Mouse (Mus musculus) layer of hippocampus, adult 6 months (tissue): ENCODE results near the gene Olfr866. TPM values are rescaled to one million over a fixed set of nuclear protein-coding genes. Genes with fewer than 3 reads are reported as not detected.

Source experiments
- long read RNA-seq, 2 experiments: library from polyadenylated mRNA; unstranded; transcript quantifications; one replicate each; pipeline ENCODE4 v2.0.0; 2019 to 2020
- microRNA-seq: library from miRNA; unstranded; fragments of <30 nt; microRNA quantifications from one replicate; pipeline ENCODE4 v1.2.0, GENCODE M21; 2020
- polyA plus RNA-seq: library from polyadenylated mRNA; unstranded; fragments of <200 nt; fragmentation: Nextera tagmentation; gene quantifications from 2 replicates; pipeline ENCODE4 v1.2.3, GENCODE M21; 2021

Olfr866 gene
- not detected in 2 replicates for polyA plus RNA-seq
- long read RNA-seq, experiment 1, result 0 reads
- long read RNA-seq, experiment 2, result 0 reads

GRCm38 (mm10) chr9:20027935-20028334 lies at the start of gene Olfr866:
Gene Olfr866 (minus strand): TSS chr9:20028035.

GRCm38 (mm10) chr9:20057462-20057861 lies 29.6 kb upstream of the Olfr866 start, which contains the start of gene Olfr867:
Gene Olfr867 (minus strand): TSS chr9:20057562.

Small RNAs within 50 kb of the gene (microRNA-seq; reads per million reads assigned to microRNA genes)
- gene Gm26231 (not detected), gene Gm44395 (not detected)

Other genes with a start within 250 kb of the Olfr866 start
- not detected in 2 replicates for gene Olfr58, start 247.8 kb downstream of the Olfr866 start, polyA plus RNA-seq
- not detected in 2 replicates for gene Olfr859, start 223.1 kb downstream of the Olfr866 start, polyA plus RNA-seq
- gene Olfr860, start 178.3 kb downstream of the Olfr866 start, polyA plus RNA-seq, result not detected in 2 replicates
- not detected in 2 replicates for gene Olfr862, start 140.0 kb downstream of the Olfr866 start, polyA plus RNA-seq
- 0.45 and 0.57 TPM in 2 replicates for gene Olfr77, start 111.2 kb downstream of the Olfr866 start, polyA plus RNA-seq
- gene Olfr867, start 29.5 kb upstream of the Olfr866 start, polyA plus RNA-seq, result not detected in 2 replicates
- not detected in 2 replicates for gene Olfr868, start 70.6 kb upstream of the Olfr866 start, polyA plus RNA-seq
- gene Olfr869, start 101.0 kb upstream of the Olfr866 start, polyA plus RNA-seq, result not detected in 2 replicates
- not detected in 2 replicates for gene Olfr870, start 146.0 kb upstream of the Olfr866 start, polyA plus RNA-seq
- not detected in 2 replicates for gene Olfr871, start 184.2 kb upstream of the Olfr866 start, polyA plus RNA-seq
- gene Olfr872, start 209.1 kb upstream of the Olfr866 start, polyA plus RNA-seq, result not detected in 2 replicates